In genomic region chr12:4523688-4524298, GRCm38 (mm10) we compare ENCODE assay signal across 8 mouse cellular contexts. TPM values are rescaled to one million over a fixed set of nuclear protein-coding genes. Genes with fewer than 3 reads are reported as not detected.
DNase-seq lines count a peak whose midpoint lies in the region; ATAC-seq lines count a peak whose summit lies in the region.

No protein-coding gene starts in this region.

- ATAC-seq in heart, embryonic 13.5 days (ENCODE audit: extremely low read depth, insufficient number of reproducible peaks, low FRiP score, low TSS enrichment), result no peak
- peak; percentile 72 for ATAC-seq in midbrain, embryonic 11.5 days (ENCODE audit: low FRiP score)

- peaks cover 31% of the 10 kb centered on the region for H3K4me1 ChIP-seq in heart, embryonic 13.5 days
- peaks cover 9% of the 10 kb centered on the region for H3K4me1 ChIP-seq in midbrain, embryonic 11.5 days (ENCODE audit: control insufficient read depth, insufficient read depth, low read length)

- WGBS in heart, embryonic 13.5 days, result 37% methylated on average over 9 of the region's 9 CpGs
- 24% methylated on average over 9 of the region's 9 CpGs for WGBS in midbrain, embryonic 11.5 days

- H3K27ac ChIP-seq in heart, embryonic 13.5 days (replicated peaks), result peak overlapping the region; percentile 51
- peak overlapping the region; percentile 67 for H3K27ac ChIP-seq in midbrain, embryonic 11.5 days (ENCODE audit: low read depth, low read length)

- peak; percentile 37 for DNase-seq in embryo, embryonic 11 days
- no peak for DNase-seq in embryo, embryonic 10 days (ENCODE audit: low spot score)
- DNase-seq in Muller cell, postnatal 12 days (ENCODE audit: inconsistent ontology term), result peak; percentile 42
- peak; percentile 93 for DNase-seq in midbrain, embryonic 11.5 days (ENCODE audit: low spot score, missing footprints)
- no peak for DNase-seq in urinary bladder, postnatal 4 days (ENCODE audit: low spot score in 2 of 2)
- DNase-seq in right cerebral cortex, adult 18-20 months, result no peak
- no peak for DNase-seq in lung, postnatal 25 days (ENCODE audit: low spot score)

- H3K9me3 ChIP-seq in heart, embryonic 13.5 days, result no peaks in the 10 kb centered on the region
- H3K9me3 ChIP-seq in midbrain, embryonic 11.5 days (ENCODE audit: control insufficient read depth, low read length), result no peaks in the 10 kb centered on the region

- H3K36me3 ChIP-seq in heart, embryonic 13.5 days, result no peaks in the 10 kb centered on the region
- no peaks in the 10 kb centered on the region for H3K36me3 ChIP-seq in midbrain, embryonic 11.5 days (ENCODE audit: control insufficient read depth, insufficient read depth, low read length)

- H3K4me3 ChIP-seq in heart, embryonic 13.5 days, result peak overlapping the region; percentile 15; the same call in 1 of the 2 replicates
- no peak overlapping the region for H3K4me3 ChIP-seq in midbrain, embryonic 11.5 days (ENCODE audit: low read depth, low read length)

- no peaks in the 10 kb centered on the region for H3K27me3 ChIP-seq in heart, embryonic 13.5 days (replicated peaks)
- H3K27me3 ChIP-seq in midbrain, embryonic 11.5 days (ENCODE audit: control insufficient read depth, insufficient read depth, low read length), result no peaks in the 10 kb centered on the region

- H3K9ac ChIP-seq in heart, embryonic 13.5 days, result peak overlapping the region; percentile 47; the same call in 1 of the 2 replicates
- H3K9ac ChIP-seq in midbrain, embryonic 11.5 days (ENCODE audit: low read length), result peak overlapping the region; percentile 34; the same call in 1 of the 2 replicates

- peak overlapping the region; percentile 57 for H3K4me2 ChIP-seq in heart, embryonic 13.5 days
- H3K4me2 ChIP-seq in midbrain, embryonic 11.5 days, result peak overlapping the region; percentile 27; the same call in 1 of the 2 replicates

RNA-seq across cellular contexts. Expression of gene Ncoa1, which starts 46.8 kb away (rescaled TPM):
- polyA plus RNA-seq in heart, embryonic 13.5 days (2015; fragmentation: Nextera tagmentation; extraction: Ambion mirVana), result 4.4 and 4.9 TPM in 2 replicates
- polyA plus RNA-seq in midbrain, embryonic 11.5 days (2014; fragmentation: Nextera tagmentation; extraction: Ambion mirVana), result 4.7 and 4.9 TPM in 2 replicates

Comparison
In these comparisons a context has a peak if more than half of its experiments do, and no peak if none do; other contexts are left out.
1. DNase-seq: peak in embryo, embryonic 11 days (single experiment), Muller cell, postnatal 12 days (single experiment) and midbrain, embryonic 11.5 days (single experiment); none in embryo, embryonic 10 days (single experiment), urinary bladder, postnatal 4 days (0 of 2), right cerebral cortex, adult 18-20 months (single experiment) and lung, postnatal 25 days (single experiment).